Mouse (Mus musculus) layer of hippocampus, postnatal 10 days (tissue): ENCODE measurements around the gene Ooep. TPM values are rescaled to one million over a fixed set of nuclear protein-coding genes. Genes with fewer than 3 reads are reported as not detected.
A peak's percentile ranks its signal among the peaks of the same experiment; 100 is the strongest.

Experiments used
- DNase-seq, 2 experiments: peaks; one replicate each; pipeline ENCODE4 v3.0.0; 2021; ENCODE audit warnings: low spot score in 2 of 2
- long read RNA-seq: library from polyadenylated mRNA; stranded (forward); transcript quantifications from one replicate; pipeline ENCODE4 v2.0.0, GENCODE M21; 2023
- total RNA-seq, 2 experiments: library from RNA; stranded (reverse); gene quantifications; 2 replicates each; pipeline ENCODE4 v1.2.3; 2021

The Ooep gene
- total RNA-seq = under 1 TPM; 0.16 to 0.71 TPM
- long read RNA-seq, partial matches to known transcripts = 1 of 1 reads
- long read RNA-seq, other reads (novel, unspliced or antisense) = 0 of 1 reads

GRCm38 (mm10) chr9:78378113-78378785 is at the start of gene Ooep:
Ooep (minus strand) TSS chr9:78378725.
- DNase-seq = peak; percentile 36 to 44

- DNase-seq = no peak
Observed at GRCm38 (mm10) chr9:78428185-78428584, 49.7 kb upstream of the Ooep start.

- DNase-seq = peak in 1 of 2 experiments; percentile 26
Observed at GRCm38 (mm10) chr9:78427362-78427781, 48.8 kb upstream of the Ooep start.

GRCm38 (mm10) chr9:78401596-78401995 is 23.1 kb upstream of the Ooep start:
- DNase-seq = no peak

- DNase-seq = no peak
Observed at GRCm38 (mm10) chr9:78400570-78400969, 22.0 kb upstream of the Ooep start.

GRCm38 (mm10) chr9:78396517-78396916 is 18.0 kb upstream of the Ooep start:
- no peak for DNase-seq

GRCm38 (mm10) chr9:78395630-78396351 is 17.3 kb upstream of the Ooep start, which contains the start of gene Ddx43:
Ddx43 (plus strand) TSS chr9:78395777.
- DNase-seq = peak; percentile 42 to 53

GRCm38 (mm10) chr9:78395244-78395629 is 16.7 kb upstream of the Ooep start:
- no peak for DNase-seq

- DNase-seq = no peak
Observed at GRCm38 (mm10) chr9:78394602-78395001, 16.1 kb upstream of the Ooep start.

- no peak for DNase-seq
Observed at GRCm38 (mm10) chr9:78393741-78394140, 15.2 kb upstream of the Ooep start.

GRCm38 (mm10) chr9:78389981-78390380 is 11.5 kb upstream of the Ooep start:
- DNase-seq = no peak

- no peak for DNase-seq
Observed at GRCm38 (mm10) chr9:78386947-78387346, 8.4 kb upstream of the Ooep start.

GRCm38 (mm10) chr9:78385893-78386292 is 7.4 kb upstream of the Ooep start:
- no peak for DNase-seq

GRCm38 (mm10) chr9:78377546-78377945 is 979 bp downstream of the Ooep start:
- DNase-seq = no peak

GRCm38 (mm10) chr9:78375486-78375885 is 3.0 kb downstream of the Ooep start:
- DNase-seq = no peak

- DNase-seq = no peak
Observed at GRCm38 (mm10) chr9:78374885-78375389, 3.6 kb downstream of the Ooep start.

GRCm38 (mm10) chr9:78374397-78374796 is 4.1 kb downstream of the Ooep start:
- DNase-seq = no peak

- no peak for DNase-seq
Observed at GRCm38 (mm10) chr9:78372827-78373504, 5.6 kb downstream of the Ooep start.

- DNase-seq = no peak
Observed at GRCm38 (mm10) chr9:78371441-78371840, 7.1 kb downstream of the Ooep start.

GRCm38 (mm10) chr9:78369786-78370185 is 8.7 kb downstream of the Ooep start:
- DNase-seq = no peak

GRCm38 (mm10) chr9:78369349-78369748 is 9.2 kb downstream of the Ooep start:
- no peak for DNase-seq
